Mouse (Mus musculus): ENCODE measurements at regions not wholly inside any gene's neighbourhood (a gene's known extent, or its start where the extent isn't known, plus 50 kb on each side); places are given as distances from the start of the nearest gene placed in this dataset.
A peak's percentile ranks its signal among the peaks of the same experiment; 100 is the strongest.

DNA sequence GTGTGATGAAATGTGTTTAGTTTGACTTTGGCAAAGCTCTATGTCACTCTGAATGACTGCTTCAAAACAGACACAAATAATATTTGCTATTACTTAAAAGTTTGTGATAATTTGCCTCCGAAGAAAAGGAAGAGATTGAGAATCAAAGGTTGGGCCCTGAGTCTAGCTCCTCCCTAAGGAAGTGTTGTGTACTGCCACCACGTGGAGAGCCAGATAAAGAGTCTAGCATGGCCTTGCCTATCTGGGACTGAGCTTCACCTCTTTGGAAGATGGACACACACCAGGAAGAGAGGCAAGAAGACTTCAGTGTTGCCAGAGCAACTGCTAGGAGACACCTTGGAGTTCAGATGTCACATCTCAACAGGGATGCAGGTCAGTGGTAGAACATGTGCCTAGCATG is 258.5 kb downstream of the Cog6 start:
- 6% methylated on average over 2 of the region's 2 CpGs for whole genome bisulfite sequencing
- H3K4me3 ChIP-seq (replicated peaks; ENCODE audit: extremely low read depth, low read depth, low read length) = no peak overlapping the region
- DNase-seq = peak; percentile 47
- H3K4me1 ChIP-seq (ENCODE audit: control insufficient read depth, insufficient read depth, low read length) = peaks cover 13% of the 10 kb centered on the region
- TF ChIP-seq CTCF (IDR thresholded peaks at IDR 0.05; ENCODE audit: insufficient read depth, low read length) (peak; percentile 72), POLR2A (IDR thresholded peaks at IDR 0.05; ENCODE audit: borderline replicate concordance, extremely low read depth, low read depth, low read length) (no peak)

GRCm38 (mm10) chr3:52756816-52757215 is 260.2 kb downstream of the Cog6 start:
- DNase-seq = no peak
- Histone ChIP-seq H3K4me1 (ENCODE audit: control insufficient read depth, insufficient read depth, low read length) (peaks cover 13% of the 10 kb centered on the region), H3K4me3 (replicated peaks; ENCODE audit: extremely low read depth, low read depth, low read length) (no peak overlapping the region)
- TF ChIP-seq POLR2A (IDR thresholded peaks at IDR 0.05; ENCODE audit: borderline replicate concordance, extremely low read depth, low read depth, low read length) (no peak), CTCF (IDR thresholded peaks at IDR 0.05; ENCODE audit: insufficient read depth, low read length) (no peak)
- 93% methylated on average over 5 of the region's 5 CpGs for WGBS

GRCm38 (mm10) chr3:52756006-52756405 is 261.0 kb downstream of the Cog6 start:
- no peak overlapping the region for H3K4me3 ChIP-seq (replicated peaks; ENCODE audit: extremely low read depth, low read depth, low read length)
- H3K4me1 ChIP-seq (ENCODE audit: control insufficient read depth, insufficient read depth, low read length) = peaks cover 13% of the 10 kb centered on the region
- TF ChIP-seq CTCF (IDR thresholded peaks at IDR 0.05; ENCODE audit: insufficient read depth, low read length) = no peak
- no peak for TF ChIP-seq POLR2A (IDR thresholded peaks at IDR 0.05; ENCODE audit: borderline replicate concordance, extremely low read depth, low read depth, low read length)
- no peak for DNase-seq
- 44% methylated on average over 5 of the region's 5 CpGs for WGBS

- DNase-seq = no peak
- TF ChIP-seq POLR2A (IDR thresholded peaks at IDR 0.05; ENCODE audit: borderline replicate concordance, extremely low read depth, low read depth, low read length) (no peak), CTCF (IDR thresholded peaks at IDR 0.05; ENCODE audit: insufficient read depth, low read length) (no peak)
- Histone ChIP-seq H3K4me1 (ENCODE audit: control insufficient read depth, insufficient read depth, low read length) (peaks cover 13% of the 10 kb centered on the region), H3K4me3 (replicated peaks; ENCODE audit: extremely low read depth, low read depth, low read length) (no peak overlapping the region)
- WGBS = 39% methylated on average over 6 of the region's 6 CpGs
These were observed 262.1 kb downstream of the Cog6 start for GRCm38 (mm10) chr3:52754978-52755377.

GRCm38 (mm10) chr3:52754401-52754800 is 262.6 kb downstream of the Cog6 start:
- peaks cover 13% of the 10 kb centered on the region for H3K4me1 ChIP-seq (ENCODE audit: control insufficient read depth, insufficient read depth, low read length)
- no peak for TF ChIP-seq POLR2A (IDR thresholded peaks at IDR 0.05; ENCODE audit: borderline replicate concordance, extremely low read depth, low read depth, low read length)
- 66% methylated on average over 4 of the region's 4 CpGs for WGBS
- DNase-seq = no peak
- no peak overlapping the region for H3K4me3 ChIP-seq (replicated peaks; ENCODE audit: extremely low read depth, low read depth, low read length)

DNA sequence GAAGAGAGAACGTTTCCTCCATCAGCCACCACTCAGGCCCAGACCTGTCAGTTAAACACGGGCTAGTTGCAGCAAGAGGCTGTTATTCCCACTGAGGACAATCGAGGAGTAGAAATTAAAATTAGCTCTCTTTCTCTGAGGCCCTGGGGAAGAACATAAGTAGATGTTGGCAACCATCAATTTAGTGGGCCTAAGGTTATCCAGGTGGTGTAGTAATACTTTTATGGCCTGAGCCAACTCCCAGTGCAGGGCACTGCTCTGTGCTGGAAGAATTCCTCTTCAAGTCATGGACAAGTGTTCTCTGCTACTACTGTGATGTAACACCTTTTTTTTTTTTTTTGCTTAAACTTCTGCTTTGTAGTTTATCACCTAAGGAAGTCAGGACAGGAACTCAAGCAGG is 270.1 kb downstream of the Cog6 start:
- no peak for DNase-seq
- WGBS = 82% methylated on average over 3 of the region's 3 CpGs
- H3K4me1 ChIP-seq (ENCODE audit: control insufficient read depth, insufficient read depth, low read length) = peaks cover 11% of the 10 kb centered on the region
- TF ChIP-seq CTCF (IDR thresholded peaks at IDR 0.05; ENCODE audit: insufficient read depth, low read length) = no peak
- no peak for TF ChIP-seq POLR2A (IDR thresholded peaks at IDR 0.05; ENCODE audit: borderline replicate concordance, extremely low read depth, low read depth, low read length)
- H3K4me3 ChIP-seq (replicated peaks; ENCODE audit: extremely low read depth, low read depth, low read length) = no peak overlapping the region

GRCm38 (mm10) chr3:52744334-52744733 is 272.7 kb downstream of the Cog6 start:
- DNase-seq = no peak
- WGBS = 47% methylated on average over 8 of the region's 8 CpGs
- Histone ChIP-seq H3K4me3 (replicated peaks; ENCODE audit: extremely low read depth, low read depth, low read length) (no peak overlapping the region), H3K4me1 (ENCODE audit: control insufficient read depth, insufficient read depth, low read length) (peaks cover 11% of the 10 kb centered on the region)
- TF ChIP-seq CTCF (IDR thresholded peaks at IDR 0.05; ENCODE audit: insufficient read depth, low read length) = no peak
- no peak for TF ChIP-seq POLR2A (IDR thresholded peaks at IDR 0.05; ENCODE audit: borderline replicate concordance, extremely low read depth, low read depth, low read length)

DNA sequence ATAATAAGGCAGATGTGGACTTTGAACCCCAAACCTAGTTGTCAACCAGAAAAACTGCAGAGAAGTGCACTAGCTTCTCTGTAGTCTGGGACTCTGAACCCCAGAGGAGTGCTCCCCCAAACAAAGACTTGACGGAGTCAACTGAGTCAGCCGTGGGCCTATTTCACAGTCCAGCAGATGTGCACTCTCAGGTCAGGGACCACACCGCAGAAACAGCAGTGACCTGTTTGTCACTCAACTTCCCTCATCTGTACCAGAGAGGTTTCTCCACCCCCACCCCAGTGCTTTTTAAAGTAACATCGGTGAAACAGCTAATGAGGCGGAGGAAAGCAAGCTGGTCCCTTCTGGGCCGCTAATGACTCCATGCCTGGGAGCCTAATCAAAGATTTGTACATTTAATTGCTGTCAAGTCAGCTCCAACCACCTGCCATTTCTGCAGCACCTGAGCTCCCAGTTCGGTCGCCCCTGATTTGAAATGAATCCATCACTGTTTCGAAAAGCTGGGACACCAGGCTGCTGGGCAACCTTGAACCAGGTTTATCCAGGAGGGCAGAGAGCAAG is 276.5 kb downstream of the Cog6 start:
- H3K4me3 ChIP-seq (replicated peaks; ENCODE audit: extremely low read depth, low read depth, low read length) = no peak overlapping the region
- H3K4me1 ChIP-seq (ENCODE audit: control insufficient read depth, insufficient read depth, low read length) = peaks cover 11% of the 10 kb centered on the region
- 84% methylated on average over 9 of the region's 9 CpGs for WGBS
- TF ChIP-seq CTCF (IDR thresholded peaks at IDR 0.05; ENCODE audit: insufficient read depth, low read length) (no peak), POLR2A (IDR thresholded peaks at IDR 0.05; ENCODE audit: borderline replicate concordance, extremely low read depth, low read depth, low read length) (no peak)
- DNase-seq = no peak

GRCm38 (mm10) chr3:52739526-52739925 is 277.5 kb downstream of the Cog6 start:
- peaks cover 6% of the 10 kb centered on the region for H3K4me1 ChIP-seq (ENCODE audit: control insufficient read depth, insufficient read depth, low read length)
- H3K4me3 ChIP-seq (replicated peaks; ENCODE audit: extremely low read depth, low read depth, low read length) = no peak overlapping the region
- DNase-seq = no peak
- WGBS = 53% methylated on average over 4 of the region's 4 CpGs
- no peak for TF ChIP-seq POLR2A (IDR thresholded peaks at IDR 0.05; ENCODE audit: borderline replicate concordance, extremely low read depth, low read depth, low read length)
- no peak for TF ChIP-seq CTCF (IDR thresholded peaks at IDR 0.05; ENCODE audit: insufficient read depth, low read length)

- no peak for DNase-seq
- TF ChIP-seq POLR2A (IDR thresholded peaks at IDR 0.05; ENCODE audit: borderline replicate concordance, extremely low read depth, low read depth, low read length) = no peak
- no peak for TF ChIP-seq CTCF (IDR thresholded peaks at IDR 0.05; ENCODE audit: insufficient read depth, low read length)
- Histone ChIP-seq H3K4me3 (replicated peaks; ENCODE audit: extremely low read depth, low read depth, low read length) (no peak overlapping the region), H3K4me1 (ENCODE audit: control insufficient read depth, insufficient read depth, low read length) (no peaks in the 10 kb centered on the region)
- WGBS = 71% methylated on average over 5 of the region's 5 CpGs
These were observed 278.7 kb downstream of the Cog6 start for GRCm38 (mm10) chr3:52738386-52738785.
